ENCODE assay signal across 28 mouse cellular contexts in the genomic region with DNA sequence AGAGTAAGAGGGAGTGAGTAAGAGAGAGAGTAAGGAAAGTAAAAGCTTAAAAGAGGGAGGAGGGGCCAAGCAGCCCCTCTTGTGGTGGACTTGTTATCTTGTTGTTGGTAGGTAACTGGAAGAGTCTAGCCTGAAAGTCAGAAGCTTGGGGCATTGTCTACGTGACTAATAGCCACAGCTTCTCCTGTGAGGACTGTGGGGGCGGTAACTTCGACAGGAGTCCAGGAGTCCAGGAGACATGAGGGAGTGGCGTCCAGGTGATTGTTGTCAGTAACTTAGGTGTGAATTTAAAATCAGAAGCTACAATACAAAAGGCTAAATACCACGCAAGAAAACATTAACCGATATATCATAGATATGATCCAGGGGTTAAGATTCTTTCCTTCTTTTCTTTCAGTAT.
A peak's percentile ranks its signal among the peaks of the same experiment; 100 is the strongest.
DNase-seq lines count a peak whose midpoint lies in the region; ATAC-seq and TF ChIP-seq lines count a peak whose summit lies in the region.
"Had no signal": no experiment of that assay in that cellular context is flagged by ENCODE, and none has a peak within 500 bp of the region (broad histone marks: within the 10 kb centered on the region; RNA-seq: fewer than 3 reads in every experiment).

No protein-coding gene starts in this region.

- no peak for TF ChIP-seq POLR2A in kidney, adult 2 months (IDR thresholded peaks at IDR 0.05; ENCODE audit: low read depth, low read length)

- no peak overlapping the region for H3K4me2 ChIP-seq in intestine, embryonic 15.5 days (replicated peaks)
- no peak overlapping the region for H3K4me2 ChIP-seq in intestine, postnatal 0 days (replicated peaks; ENCODE audit: low read depth)
- no peak overlapping the region for H3K4me2 ChIP-seq in stomach, postnatal 0 days (replicated peaks; ENCODE audit: low read depth)
- H3K4me2 ChIP-seq: embryonic facial prominence, embryonic 13.5 days; embryonic facial prominence, embryonic 15.5 days; forebrain, embryonic 13.5 days; forebrain, embryonic 15.5 days had no signal

- H3K27me3 ChIP-seq in kidney, adult 2 months (replicated peaks; ENCODE audit: control insufficient read depth, insufficient read depth, low read length) = no peaks in the 10 kb centered on the region
- no peaks in the 10 kb centered on the region for H3K27me3 ChIP-seq in intestine, embryonic 15.5 days (replicated peaks)
- H3K27me3 ChIP-seq in intestine, postnatal 0 days (replicated peaks; ENCODE audit: control insufficient read depth, insufficient read depth, low read length) = no peaks in the 10 kb centered on the region
- H3K27me3 ChIP-seq in stomach, postnatal 0 days (ENCODE audit: control insufficient read depth, insufficient read depth, low read length) = no peaks in the 10 kb centered on the region
- H3K27me3 ChIP-seq: CH12.LX; embryonic facial prominence, embryonic 13.5 days; embryonic facial prominence, embryonic 15.5 days; forebrain, embryonic 13.5 days; forebrain, embryonic 15.5 days; Patski had no signal

- H3K4me1 ChIP-seq in kidney, adult 2 months (ENCODE audit: control insufficient read depth, insufficient read depth, low read length) = no peaks in the 10 kb centered on the region
- H3K4me1 ChIP-seq in intestine, embryonic 15.5 days (replicated peaks) = no peaks in the 10 kb centered on the region
- no peaks in the 10 kb centered on the region for H3K4me1 ChIP-seq in intestine, postnatal 0 days (replicated peaks; ENCODE audit: control insufficient read depth, insufficient read depth, low read length)
- no peaks in the 10 kb centered on the region for H3K4me1 ChIP-seq in stomach, postnatal 0 days (replicated peaks; ENCODE audit: control insufficient read depth, insufficient read depth)
- H3K4me1 ChIP-seq: embryonic facial prominence, embryonic 13.5 days; embryonic facial prominence, embryonic 15.5 days; forebrain, embryonic 10.5 days; forebrain, embryonic 13.5 days; forebrain, embryonic 15.5 days had no signal

- no peak overlapping the region for H3K9ac ChIP-seq in intestine, embryonic 15.5 days
- no peak overlapping the region for H3K9ac ChIP-seq in intestine, postnatal 0 days (ENCODE audit: low read depth, low read length)
- H3K9ac ChIP-seq in stomach, postnatal 0 days (ENCODE audit: low read length) = no peak overlapping the region
- H3K9ac ChIP-seq: embryonic facial prominence, embryonic 13.5 days; embryonic facial prominence, embryonic 15.5 days; forebrain, embryonic 13.5 days; forebrain, embryonic 15.5 days had no signal

- 74% methylated on average over 6 of the region's 6 CpGs for WGBS in kidney, adult 2 months
- WGBS in intestine, embryonic 15.5 days = 82% methylated on average over 6 of the region's 6 CpGs
- 54% methylated on average over 6 of the region's 6 CpGs for WGBS in intestine, postnatal 0 days
- 65% methylated on average over 6 of the region's 6 CpGs for WGBS in stomach, postnatal 0 days

- TF ChIP-seq CTCF in kidney, adult 2 months (conservative IDR thresholded peaks at IDR 0.05; ENCODE audit: insufficient read depth, insufficient read length, low read depth, low read length) = no peak
- TF ChIP-seq CTCF in intestine, postnatal 0 days (IDR thresholded peaks at IDR 0.05; ENCODE audit: low read depth) = no peak
- no peak for TF ChIP-seq CTCF in stomach, postnatal 0 days (IDR thresholded peaks at IDR 0.05; ENCODE audit: low read depth)

- H3K9me3 ChIP-seq in intestine, embryonic 15.5 days = no peaks in the 10 kb centered on the region
- H3K9me3 ChIP-seq in intestine, postnatal 0 days (ENCODE audit: control insufficient read depth) = no peaks in the 10 kb centered on the region
- H3K9me3 ChIP-seq in stomach, postnatal 0 days (ENCODE audit: control insufficient read depth, low read length) = no peaks in the 10 kb centered on the region
- H3K9me3 ChIP-seq: embryonic facial prominence, embryonic 13.5 days; embryonic facial prominence, embryonic 15.5 days; forebrain, embryonic 10.5 days; forebrain, embryonic 13.5 days; forebrain, embryonic 15.5 days; G1E had no signal

- H3K4me3 ChIP-seq in kidney, adult 2 months (ENCODE audit: insufficient read depth, low read depth, low read length) = no peak overlapping the region
- H3K4me3 ChIP-seq in intestine, embryonic 15.5 days (replicated peaks) = no peak overlapping the region
- H3K4me3 ChIP-seq in intestine, postnatal 0 days (ENCODE audit: low read depth, low read length) = no peak overlapping the region
- no peak overlapping the region for H3K4me3 ChIP-seq in stomach, postnatal 0 days (ENCODE audit: low read depth, low read length)
- H3K4me3 ChIP-seq: embryonic facial prominence, embryonic 13.5 days; embryonic facial prominence, embryonic 15.5 days; erythroblast, embryonic 14.5 days; forebrain, embryonic 10.5 days; forebrain, embryonic 13.5 days; forebrain, embryonic 15.5 days had no signal

- no peak overlapping the region for H3K27ac ChIP-seq in kidney, adult 2 months (ENCODE audit: insufficient read depth, low read depth, low read length)
- no peak overlapping the region for H3K27ac ChIP-seq in intestine, embryonic 15.5 days
- no peak overlapping the region for H3K27ac ChIP-seq in intestine, postnatal 0 days (ENCODE audit: low read depth, low read length)
- no peak overlapping the region for H3K27ac ChIP-seq in stomach, postnatal 0 days (replicated peaks)
- H3K27ac ChIP-seq: embryonic facial prominence, embryonic 13.5 days; embryonic facial prominence, embryonic 15.5 days; forebrain, embryonic 10.5 days; forebrain, embryonic 13.5 days; forebrain, embryonic 15.5 days had no signal

- TF ChIP-seq EP300 in stomach, postnatal 0 days (optimal IDR thresholded peaks at IDR 0.05) = no peak

- DNase-seq in kidney, adult 2 months = peak; percentile 11
- no peak for DNase-seq in kidney, adult 18-20 months
- peak; percentile 56 for DNase-seq in stomach, postnatal 0 days (ENCODE audit: low spot score)
- no peak for DNase-seq in natural killer cell, adult 2 months (ENCODE audit: low spot score in 2 of 2)
- DNase-seq in left cerebral cortex, adult 8-10 months (ENCODE audit: low spot score in 2 of 2) = no peak
- DNase-seq in frontal cortex, postnatal 10 days (ENCODE audit: low spot score in 2 of 2) = no peak
- DNase-seq: adrenal gland, adult 8-10 months; adrenal gland, postnatal 14 days; adrenal gland, postnatal 36 days; B cell, adult 2 months; cerebellum, adult 11-12 months; cerebellum, adult 2 months; cerebellum, adult 9-10 months; cerebellum, postnatal 10 days; cerebellum, postnatal 25 days had no signal

- H3K36me3 ChIP-seq in kidney, adult 2 months (ENCODE audit: control insufficient read depth, insufficient read depth, low read length) = no peaks in the 10 kb centered on the region
- H3K36me3 ChIP-seq in intestine, embryonic 15.5 days = no peaks in the 10 kb centered on the region
- no peaks in the 10 kb centered on the region for H3K36me3 ChIP-seq in intestine, postnatal 0 days (ENCODE audit: control insufficient read depth, insufficient read depth)
- no peaks in the 10 kb centered on the region for H3K36me3 ChIP-seq in stomach, postnatal 0 days (ENCODE audit: control insufficient read depth, insufficient read depth, low read length)
- H3K36me3 ChIP-seq: embryonic facial prominence, embryonic 13.5 days; embryonic facial prominence, embryonic 15.5 days; forebrain, embryonic 10.5 days; forebrain, embryonic 15.5 days; G1E had no signal

- peak; percentile 87 for ATAC-seq in intestine, embryonic 15.5 days
- peak; percentile 93 for ATAC-seq in intestine, postnatal 0 days
- peak; percentile 88 for ATAC-seq in stomach, postnatal 0 days (ENCODE audit: low FRiP score, low TSS enrichment)
- ATAC-seq: activated CD4-positive, CD25-positive, alpha-beta regulatory T cell, adult 4 months; CD4-positive, CD25-positive, alpha-beta regulatory T cell, adult 4 months; forebrain, embryonic 13.5 days; forebrain, embryonic 15.5 days; Patski had no signal

Comparison
In these comparisons a context has a peak if more than half of its experiments do, and no peak if none do; other contexts are left out.
1. DNase-seq: peak in kidney, adult 2 months (single experiment) and stomach, postnatal 0 days (single experiment); none in kidney, adult 18-20 months (single experiment), natural killer cell, adult 2 months (0 of 2), left cerebral cortex, adult 8-10 months (0 of 2) and frontal cortex, postnatal 10 days (0 of 2).
2. Peak in every context shown above with its lines, with median percentiles within 50 percentile points of each other: ATAC-seq.